Mouse (Mus musculus): Measurements from ENCODE around the gene Sptlc3.

Sptlc3 gene

DNA sequence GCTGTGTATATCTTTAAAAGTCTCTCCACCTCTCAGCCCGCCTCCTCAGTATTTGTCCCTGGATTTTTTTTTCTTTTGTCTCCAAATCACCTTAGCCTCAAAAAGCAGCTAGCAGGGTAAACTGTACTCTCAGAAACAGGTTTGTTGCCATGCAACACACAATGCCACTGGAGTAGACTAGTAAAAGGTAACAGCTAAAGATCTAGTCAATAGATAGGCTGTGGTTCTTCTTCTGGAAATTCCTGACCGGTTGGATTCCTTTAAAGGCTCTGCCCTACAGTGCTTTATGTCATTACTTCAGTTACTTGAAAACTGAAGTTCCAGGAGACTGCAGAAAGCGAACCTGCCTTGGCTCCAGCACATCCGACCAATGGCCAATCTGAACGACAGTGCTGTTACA, at the start of gene Sptlc3:
Gene Sptlc3, plus strand, starts transcription at position 78 of the 400 bp plus-strand sequence.
- no peak for DNase-seq

DNA sequence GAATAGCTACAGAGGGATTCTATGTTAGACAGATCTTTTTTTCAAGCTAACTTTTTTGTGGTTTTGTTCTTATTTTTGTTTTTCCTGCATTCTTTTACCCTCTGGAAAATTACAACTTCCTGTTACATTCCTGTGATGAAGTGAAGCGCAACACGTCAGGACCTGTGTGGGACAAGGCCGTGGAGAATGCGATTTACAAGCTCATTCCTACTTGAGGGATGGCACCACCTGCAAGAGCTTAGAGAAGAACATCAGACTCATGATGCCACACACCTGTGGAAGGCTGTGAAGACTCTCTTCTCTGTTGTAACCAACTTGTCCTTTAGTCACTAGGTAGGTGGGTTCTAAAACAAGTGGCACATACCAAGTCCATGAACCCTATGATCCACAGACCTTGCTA, 26.0 kb upstream of the Sptlc3 start:
- DNase-seq, result no peak

DNA sequence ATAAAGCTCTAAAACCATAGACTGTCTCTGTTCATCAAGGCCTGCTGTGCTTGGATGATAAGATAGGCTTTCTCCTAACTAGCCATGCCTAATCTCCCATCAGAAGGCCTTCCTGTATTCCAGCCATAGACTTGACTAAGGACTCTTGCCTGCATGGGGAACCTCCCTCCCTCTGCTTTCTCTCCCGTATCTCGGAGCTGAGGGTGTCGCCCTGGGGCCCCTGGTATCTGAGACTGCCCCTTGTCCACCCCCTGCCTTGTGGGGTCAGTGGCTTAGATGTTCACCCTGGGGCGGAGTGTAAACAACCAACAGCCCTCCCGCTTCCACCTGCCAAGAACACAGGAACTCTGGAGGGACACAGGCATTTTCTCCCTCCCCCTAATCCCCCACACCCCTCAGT, 5.0 kb upstream of the Sptlc3 start:
- no peak for DNase-seq

DNA sequence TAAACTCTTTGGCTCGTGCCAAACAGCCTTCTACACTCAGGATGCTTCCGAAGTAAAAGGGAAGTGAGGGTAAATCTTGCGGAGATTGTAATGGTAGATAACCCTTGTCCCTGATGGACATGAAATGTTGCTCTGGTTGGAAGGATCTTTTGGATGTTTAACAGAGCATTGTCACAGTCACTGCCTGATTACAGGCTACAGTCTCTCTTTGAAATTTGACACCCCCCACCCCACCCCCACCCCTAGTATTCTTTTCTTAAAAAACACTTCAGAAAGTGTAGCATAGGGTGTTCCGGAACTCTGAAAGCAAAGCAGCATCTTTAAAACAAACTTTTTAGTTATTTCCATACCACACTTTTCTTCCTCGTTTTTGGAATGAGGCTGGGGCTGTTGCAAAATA, 916 bp downstream of the Sptlc3 start:
- no peak for DNase-seq

DNA sequence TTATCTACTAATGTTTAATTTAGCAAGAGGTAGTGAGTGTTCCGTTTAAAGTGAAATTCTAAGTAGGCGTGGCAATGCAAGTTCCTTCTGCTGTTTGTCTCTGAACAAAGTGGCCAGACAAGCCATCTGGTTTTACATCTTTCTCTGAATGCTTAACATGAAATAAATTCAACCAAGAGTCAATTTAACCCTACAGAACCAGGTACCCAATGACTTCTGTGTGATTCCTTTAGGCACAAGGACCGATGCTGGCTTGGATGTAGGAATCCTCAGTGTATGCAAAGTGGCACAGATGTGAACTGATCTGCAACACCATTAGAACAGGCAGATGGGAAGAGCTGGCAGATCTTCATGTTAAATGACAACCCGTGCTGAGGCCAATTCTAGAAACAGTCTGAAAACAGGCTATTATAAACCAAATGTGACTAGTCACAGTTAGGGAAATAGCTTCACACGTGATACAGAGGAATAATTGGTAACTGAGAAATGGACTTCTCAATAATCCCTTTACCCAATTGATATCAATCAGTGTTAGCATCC, 68.3 kb downstream of the Sptlc3 start:
- DNase-seq, result no peak

DNA sequence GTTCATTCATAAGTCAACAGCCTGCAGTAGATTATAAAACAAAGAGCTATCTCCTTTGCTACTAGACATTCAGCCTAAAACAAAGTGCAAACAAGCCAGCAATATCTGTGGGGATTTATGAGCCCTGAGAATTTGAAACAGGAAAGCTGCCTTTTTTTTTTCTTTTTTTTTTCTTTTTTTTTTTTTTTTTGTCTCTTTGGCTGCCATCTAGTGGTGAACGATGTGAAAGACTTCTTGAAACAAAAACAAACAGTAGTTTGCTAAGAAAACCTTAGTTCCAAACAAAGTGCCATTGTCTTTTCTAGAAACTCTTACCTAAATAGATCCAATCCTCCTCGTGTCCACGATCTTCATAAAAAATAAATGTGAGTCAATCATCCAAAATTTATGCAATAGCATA, 85.6 kb downstream of the Sptlc3 start:
- DNase-seq, result no peak

DNA sequence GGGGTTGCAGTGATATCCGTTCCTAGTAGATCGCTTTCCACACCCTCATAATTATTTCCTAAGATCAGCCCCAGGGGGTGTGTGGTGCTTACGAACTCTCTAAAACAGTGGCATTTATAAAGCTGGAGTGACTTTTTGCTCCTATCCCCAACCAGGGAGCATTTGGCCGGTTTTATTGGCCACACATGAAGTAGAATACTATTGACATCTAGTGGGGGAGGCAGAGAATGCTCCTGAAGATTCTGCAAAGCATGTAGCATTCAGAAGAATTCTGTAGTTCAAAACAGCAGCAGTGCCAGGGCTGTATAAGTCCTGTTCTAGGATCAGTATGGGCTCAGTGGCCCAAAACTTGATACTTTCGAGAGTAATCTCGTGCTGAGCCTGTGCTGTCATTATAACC, 89.1 kb downstream of the Sptlc3 start:
- no peak for DNase-seq

DNA sequence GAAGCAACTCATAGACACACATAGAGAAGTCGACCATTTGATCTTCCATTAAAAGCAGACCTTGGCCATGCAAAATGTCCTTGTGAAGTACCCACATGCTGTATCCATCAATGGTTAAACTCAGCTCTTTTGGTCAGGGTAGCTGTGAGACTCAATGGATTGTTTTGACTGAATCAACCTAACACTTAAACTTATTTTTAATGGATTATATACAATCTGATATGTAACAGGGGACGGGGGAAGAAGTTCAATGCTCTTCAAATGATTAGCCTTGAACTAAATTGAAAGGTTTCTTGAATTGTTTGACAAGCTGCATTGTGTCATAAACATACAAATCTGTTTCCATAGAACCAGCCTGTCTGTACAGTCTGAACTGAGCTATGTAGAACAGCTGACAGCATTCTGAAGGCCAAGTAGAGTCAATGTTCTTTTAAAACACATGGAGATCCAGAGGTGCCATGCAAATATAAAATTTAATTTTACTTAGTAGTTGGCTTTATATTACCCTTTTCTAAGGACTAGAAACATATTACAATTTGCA, 94.0 kb downstream of the Sptlc3 start:
- DNase-seq, result no peak

DNA sequence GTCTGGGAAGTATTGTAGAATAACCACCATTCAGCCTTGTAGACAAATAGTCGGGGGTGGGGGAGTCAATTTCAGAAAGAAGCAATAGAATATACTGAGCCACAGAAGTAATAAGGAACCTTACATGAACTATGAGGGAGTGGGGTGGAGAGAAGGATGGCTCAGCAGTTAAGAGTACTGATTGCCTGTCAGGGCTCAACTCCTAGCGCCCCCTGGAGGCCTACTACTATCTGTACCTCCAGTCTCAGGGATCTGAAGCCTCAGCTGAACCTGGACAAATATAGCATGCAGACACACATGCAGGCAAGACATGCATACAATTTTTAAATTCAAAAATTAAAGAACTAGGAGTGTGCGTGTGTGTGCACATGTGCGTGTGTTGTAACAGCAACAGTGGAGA, 96.2 kb downstream of the Sptlc3 start:
- DNase-seq, result peak in 1 of 2 experiments; percentile 29

DNA sequence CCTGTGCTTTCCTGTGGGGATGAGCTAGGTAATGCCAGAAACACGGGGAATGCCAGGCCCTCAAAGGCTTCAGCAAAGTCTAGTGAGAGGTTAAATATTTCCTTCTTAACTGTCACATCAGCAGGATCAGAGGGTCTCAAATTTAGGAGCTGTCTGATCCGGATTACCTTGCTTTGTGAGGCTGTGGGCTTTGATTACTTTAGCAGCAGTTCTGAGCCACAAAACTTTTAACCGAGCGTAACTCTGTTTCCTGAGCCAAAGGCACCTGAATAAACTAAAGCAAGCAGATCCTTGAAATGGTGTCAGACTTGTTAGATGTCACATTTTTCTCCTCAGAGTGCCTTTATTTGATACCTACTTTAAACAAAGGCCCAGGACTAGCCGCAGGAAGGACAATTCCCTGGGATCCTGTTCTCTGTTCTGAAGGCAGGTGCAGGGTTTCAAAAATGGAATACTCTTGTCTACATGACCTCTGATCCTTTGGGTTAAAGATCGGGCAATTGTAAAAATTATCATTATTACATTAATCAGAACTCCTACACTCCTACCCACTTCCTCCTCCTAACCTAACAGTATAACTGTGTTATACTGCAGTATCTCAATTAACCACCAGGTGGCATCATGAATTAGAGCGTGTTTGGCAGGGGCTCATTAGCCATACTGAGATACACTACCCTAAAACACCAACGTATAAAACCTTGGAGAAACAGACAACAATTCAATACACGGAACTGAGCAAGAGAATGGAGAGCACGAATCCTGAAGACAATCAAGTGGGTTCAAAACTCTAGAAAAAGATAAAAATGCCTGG, 97.4 kb downstream of the Sptlc3 start:
- no peak for DNase-seq

DNA sequence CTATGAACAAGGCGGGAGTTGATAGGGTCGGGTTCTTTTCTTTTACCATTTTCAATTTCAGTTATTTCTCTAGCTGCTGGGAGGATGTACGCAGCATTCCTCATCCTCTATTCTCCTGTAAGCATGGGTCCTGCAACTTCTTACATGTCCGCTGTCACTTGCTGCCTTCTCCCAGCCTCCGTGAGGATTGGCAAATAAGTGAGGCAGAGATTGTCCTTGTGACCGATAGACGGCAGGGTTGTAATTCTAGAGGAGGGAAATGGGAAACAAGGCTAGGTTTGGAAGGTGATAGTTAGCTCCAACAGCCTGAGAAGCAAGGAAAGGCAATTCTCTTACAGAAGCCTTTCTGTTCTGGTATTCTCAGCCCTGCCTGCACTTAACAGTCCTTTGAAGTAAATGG, 98.4 kb downstream of the Sptlc3 start:
- no peak for DNase-seq

DNA sequence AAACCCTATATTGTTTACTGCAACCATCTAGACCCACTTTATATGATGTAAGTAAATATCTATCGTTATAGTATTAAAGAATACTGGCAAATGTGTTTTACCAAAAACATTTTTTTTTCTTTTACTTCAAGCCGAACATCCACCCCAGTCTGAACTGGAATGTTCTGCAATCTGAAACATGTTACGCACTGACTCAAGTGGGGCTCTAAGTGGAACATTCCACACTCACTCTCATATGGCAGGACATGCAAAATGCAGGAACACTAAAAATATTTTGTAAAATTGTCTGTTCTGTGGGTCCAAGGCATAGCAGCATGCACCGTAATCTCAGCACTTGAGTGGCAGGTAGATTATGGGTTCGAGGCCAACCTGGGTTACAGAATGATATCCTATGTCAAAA, 103.5 kb downstream of the Sptlc3 start:
- no peak for DNase-seq

DNA sequence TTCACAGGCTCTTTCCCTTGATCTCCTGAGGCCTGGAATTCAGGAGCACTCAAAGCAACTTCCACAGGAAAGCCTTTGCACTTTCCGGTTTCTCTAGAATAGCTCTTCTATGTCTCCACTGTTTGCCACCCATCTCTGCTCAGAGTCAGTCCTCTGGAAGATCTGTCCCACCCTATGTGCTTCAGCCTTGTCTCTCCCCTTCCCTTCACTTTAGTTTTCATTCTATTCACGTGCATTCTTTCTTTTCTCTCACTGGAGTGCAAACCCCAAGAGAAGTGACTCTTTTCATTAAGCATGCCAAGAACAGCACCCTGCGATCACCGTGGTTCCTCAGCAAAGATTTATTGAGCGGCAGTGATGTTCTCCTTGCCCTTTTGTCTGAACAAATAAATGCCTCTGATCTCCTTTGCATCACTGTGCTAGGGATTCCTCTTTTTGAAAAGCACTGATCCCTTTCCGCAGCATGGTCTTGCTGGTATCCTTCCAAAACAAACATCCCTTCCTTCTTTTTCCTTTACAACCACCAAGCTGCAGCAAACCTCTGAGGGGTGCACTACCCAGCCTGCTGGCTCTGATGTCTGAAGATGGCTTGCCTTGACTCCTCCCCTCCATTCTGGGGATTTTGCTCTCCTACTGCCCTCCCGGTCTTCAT, 108.0 kb downstream of the Sptlc3 start:
- no peak for DNase-seq

DNA sequence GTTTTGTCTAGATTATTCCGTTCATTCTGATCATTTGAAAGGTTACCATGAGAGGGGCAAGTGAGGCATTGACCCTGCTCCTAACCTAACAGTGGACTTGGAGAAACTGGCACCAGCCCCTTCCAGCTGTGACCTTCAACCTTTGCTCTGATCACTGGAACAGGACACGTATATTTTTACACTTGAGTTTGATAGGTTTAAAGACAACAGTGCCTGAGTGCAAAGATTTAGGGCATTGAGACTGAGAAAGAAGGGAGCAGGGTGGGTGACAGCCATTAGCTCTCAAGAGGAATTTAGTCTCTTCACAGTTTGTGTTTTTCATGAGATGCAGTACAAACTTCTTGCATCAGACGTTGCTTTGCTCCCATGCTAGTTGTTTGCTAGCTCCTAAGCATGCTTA, 114.5 kb downstream of the Sptlc3 start:
- DNase-seq, result no peak

DNA sequence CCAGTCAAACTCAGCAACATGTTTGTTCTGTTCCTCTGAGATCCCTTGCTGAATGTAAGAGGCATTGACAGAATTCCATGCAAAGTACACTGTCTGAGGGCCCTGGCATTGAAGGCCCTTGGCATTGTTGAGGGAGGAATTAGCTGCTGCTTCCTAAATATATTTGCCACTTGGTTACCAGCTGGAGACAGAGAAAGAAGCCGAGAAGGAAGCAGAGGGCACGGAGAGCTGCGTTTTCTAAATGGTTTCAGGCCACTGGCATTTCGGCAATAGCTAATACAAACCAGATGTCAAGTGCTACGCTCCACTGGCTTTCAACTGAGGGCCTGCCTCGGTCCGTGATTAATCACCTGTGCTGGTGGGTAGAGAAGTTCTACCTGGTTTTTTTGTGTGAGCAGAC, 115.1 kb downstream of the Sptlc3 start:
- no peak for DNase-seq

DNA sequence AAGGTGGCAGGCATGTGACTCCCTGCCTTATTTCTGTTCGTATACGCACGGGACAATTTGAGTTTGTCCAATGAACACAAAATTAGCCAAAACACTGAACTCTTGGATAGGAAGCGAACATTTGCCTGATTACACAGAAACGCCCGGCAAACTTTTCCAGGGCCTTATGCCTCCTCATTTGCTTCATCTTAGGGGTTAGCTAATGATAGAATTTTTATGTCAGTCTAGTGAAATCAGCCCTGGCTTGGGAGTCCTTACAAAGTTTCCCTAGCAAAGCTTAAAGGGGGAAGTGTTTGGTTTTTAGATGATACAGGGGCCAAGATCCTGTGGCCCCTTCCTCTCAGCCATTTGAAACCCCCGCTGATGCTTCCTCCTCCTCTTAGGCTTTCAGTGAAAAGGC, 115.5 kb downstream of the Sptlc3 start:
- no peak for DNase-seq

DNA sequence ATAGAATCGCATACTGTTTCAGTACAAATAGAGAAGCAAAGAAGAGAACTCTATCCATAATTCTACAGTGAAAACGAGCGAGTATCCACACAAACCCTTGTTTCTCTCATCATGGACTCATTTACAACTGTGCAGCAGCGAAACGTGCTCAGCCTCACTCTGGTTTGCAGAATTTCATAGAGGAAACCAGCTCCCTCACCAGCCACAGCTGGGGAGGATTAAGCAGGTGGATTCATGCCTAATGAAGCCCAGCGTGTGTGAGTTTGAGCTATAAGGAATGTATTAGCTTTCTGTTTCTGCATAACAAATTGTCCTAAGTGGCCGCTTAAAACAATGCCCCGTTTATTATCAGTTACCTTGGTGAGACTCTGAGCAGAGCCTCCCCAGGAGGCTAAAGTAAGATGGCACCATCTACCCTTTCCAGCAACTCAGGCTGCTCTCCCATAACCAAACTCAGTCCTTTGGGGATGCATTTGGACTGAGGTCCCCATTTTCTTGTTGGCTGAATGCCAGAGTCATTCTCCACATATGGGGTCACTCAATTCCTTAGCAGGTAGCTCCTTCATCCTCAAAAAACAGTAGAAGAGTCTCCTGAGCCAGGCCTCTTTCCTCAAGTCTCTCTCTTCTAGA, 116.1 kb downstream of the Sptlc3 start:
- no peak for DNase-seq

DNA sequence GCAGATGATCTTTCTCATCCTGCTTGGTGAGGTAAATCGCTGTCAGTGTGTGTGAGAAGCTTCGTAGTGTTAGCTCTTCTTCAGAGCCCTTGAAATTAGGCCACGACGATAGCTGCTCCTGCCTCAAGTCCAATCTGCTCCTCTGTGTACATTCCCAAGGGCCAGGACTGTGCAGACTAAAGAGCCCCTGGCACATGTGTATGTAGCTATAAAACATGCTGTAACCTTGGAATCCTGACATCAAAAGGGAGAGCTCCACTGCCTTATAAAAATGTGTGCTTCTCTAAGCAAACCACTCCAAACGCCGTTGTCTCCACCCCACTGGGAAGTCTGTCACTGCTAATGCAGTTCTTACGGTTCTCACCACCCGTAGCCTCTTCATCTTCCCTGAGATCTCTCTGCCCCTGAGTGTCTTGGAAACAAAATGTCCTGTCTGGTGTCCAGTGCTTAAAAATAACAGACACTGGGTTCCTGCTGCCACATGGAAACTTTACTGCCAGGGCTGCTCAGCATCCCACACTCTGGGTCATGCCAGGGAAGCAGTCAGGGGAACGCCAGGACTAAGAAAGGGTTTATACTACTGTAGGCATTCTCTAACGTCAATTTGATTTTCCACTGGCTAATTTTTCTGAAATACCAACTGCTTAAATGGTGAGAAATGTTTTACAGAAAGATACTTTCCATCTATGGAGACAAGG, 118.8 kb downstream of the Sptlc3 start:
- no peak for DNase-seq

DNA sequence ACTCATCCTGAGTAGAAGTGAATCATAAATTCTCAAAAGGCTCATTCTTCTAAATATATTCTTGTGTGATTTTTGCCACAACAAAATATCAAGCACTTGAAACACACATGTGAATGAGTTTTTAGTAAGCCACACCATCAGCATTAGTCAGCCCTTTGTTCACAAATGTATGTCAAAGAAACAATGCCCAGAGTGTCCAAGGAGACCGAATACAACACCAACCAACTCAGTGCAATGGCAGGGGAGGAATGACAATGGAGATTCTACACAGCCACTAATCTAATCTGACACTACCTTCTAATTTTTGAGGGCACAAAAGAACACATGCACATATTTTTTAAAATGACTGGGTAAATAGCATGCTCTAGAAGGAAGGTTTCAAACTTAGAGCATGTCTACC, 132.8 kb downstream of the Sptlc3 start:
- DNase-seq, result no peak

DNA sequence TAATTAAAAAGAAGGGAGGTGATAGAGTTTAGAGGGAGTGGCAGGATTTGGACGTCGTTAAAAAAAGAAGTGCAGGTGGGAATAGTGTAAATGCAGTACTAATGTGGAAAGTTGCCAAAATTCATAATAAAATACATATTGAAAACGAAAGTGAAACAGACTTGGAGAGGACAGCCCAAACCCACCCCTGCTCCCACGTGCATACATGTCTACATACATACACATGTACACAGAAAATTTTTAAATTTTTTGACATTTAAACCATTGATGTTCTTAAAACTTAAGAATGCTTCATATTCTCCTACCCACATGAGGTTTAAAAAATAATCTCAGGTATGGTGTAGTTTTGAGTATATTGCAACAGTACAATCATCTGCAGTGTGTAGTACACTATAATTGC, 135.0 kb downstream of the Sptlc3 start:
- DNase-seq, result no peak

DNA sequence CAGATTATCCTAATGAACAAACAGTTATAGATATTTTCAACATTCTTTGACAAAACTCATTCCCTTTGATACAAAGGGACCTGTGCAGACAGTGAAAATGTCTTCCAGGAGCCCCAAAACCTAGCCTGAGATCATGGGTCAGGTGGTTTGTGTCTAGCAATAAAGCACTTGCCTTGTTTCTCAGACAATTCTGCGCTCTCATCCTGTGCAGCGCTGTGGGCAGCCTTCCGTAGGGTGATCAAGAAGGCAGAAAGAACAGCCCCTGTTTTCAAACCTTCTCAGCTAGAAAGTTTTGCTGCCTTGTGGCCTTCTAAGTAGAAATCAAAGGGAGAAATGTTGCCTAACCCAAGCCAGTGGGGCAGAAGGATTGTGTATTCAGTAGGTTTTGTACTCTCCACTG, 135.9 kb downstream of the Sptlc3 start:
- no peak for DNase-seq

DNA sequence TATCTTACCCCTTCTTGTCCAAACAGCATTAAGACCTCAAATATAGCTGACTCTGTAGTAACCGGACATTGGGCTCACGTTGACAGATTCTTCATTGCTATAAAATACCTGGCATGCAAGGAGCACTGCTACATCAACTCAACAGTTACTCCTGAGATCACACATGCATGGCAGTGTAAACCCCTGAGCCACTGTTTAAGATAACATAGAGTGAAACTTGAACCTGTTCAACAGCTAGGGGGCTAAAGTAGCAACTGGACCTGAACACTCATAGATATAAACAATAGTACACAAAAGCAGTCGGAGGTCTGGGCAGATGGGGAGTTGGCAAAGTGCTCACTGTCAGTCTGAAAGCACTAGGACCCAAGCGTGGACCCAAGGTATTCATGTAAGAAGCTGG, 140.8 kb downstream of the Sptlc3 start:
- no peak for DNase-seq

DNA sequence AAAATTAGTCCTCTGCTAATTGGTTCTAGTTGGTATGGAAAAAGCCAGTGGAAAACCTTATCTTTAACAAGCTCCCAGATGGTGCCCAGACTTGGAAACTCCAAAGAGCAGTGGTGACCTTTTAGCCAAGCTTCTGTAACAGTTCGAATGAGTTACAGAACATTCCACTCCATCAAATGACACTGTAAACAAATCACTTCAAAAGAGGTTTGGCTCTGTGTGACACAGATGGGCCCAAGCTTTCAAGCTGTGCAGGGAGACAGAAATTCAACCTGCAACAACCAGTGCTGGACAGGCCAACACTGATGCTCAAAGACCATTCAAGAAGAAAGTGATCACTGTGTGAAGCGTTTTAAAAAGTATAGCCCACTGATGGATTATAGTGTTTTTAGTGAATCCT, 144.1 kb downstream of the Sptlc3 start:
- no peak for DNase-seq

Data from lung, adult 18-20 months (tissue).